25 mouse cellular contexts compared by ENCODE assay signal in genomic region chr12:4688386-4688785, GRCm38 (mm10). TPM values are rescaled to one million over a fixed set of nuclear protein-coding genes. Genes with fewer than 3 reads are reported as not detected.
"Had no signal": no experiment of that assay in that cellular context is flagged by ENCODE, and none has a peak within 500 bp of the region (broad histone marks: within the 10 kb centered on the region; RNA-seq: fewer than 3 reads in every experiment).

No protein-coding gene starts in this region.

- H3K27me3 ChIP-seq: heart, embryonic 12.5 days; hindbrain, embryonic 12.5 days; intestine, embryonic 15.5 days; limb, embryonic 12.5 days; liver, embryonic 13.5 days; liver, embryonic 15.5 days had no signal

- H3K9me3 ChIP-seq: heart, embryonic 12.5 days; hindbrain, embryonic 10.5 days; hindbrain, embryonic 12.5 days; intestine, embryonic 15.5 days; limb, embryonic 10.5 days; limb, embryonic 12.5 days; liver, embryonic 13.5 days; liver, embryonic 15.5 days had no signal

- H3K4me2 ChIP-seq: heart, embryonic 12.5 days; hindbrain, embryonic 12.5 days; hindbrain, embryonic 14.5 days; intestine, embryonic 15.5 days; limb, embryonic 12.5 days; liver, embryonic 11.5 days; liver, embryonic 13.5 days; liver, embryonic 15.5 days had no signal

- H3K27ac ChIP-seq: heart, adult 2 months; hindbrain, embryonic 10.5 days; hindbrain, embryonic 12.5 days; hindbrain, embryonic 14.5 days; intestine, embryonic 15.5 days; left cerebral cortex, adult 2 months; limb, embryonic 10.5 days; limb, embryonic 12.5 days; liver, embryonic 13.5 days; liver, embryonic 15.5 days had no signal

- H3K9ac ChIP-seq: heart, embryonic 12.5 days; hindbrain, embryonic 12.5 days; hindbrain, embryonic 14.5 days; intestine, embryonic 15.5 days; limb, embryonic 12.5 days; liver, embryonic 13.5 days; liver, embryonic 15.5 days had no signal

- H3K36me3 ChIP-seq: hindbrain, embryonic 10.5 days; hindbrain, embryonic 12.5 days; intestine, embryonic 15.5 days; limb, embryonic 10.5 days; limb, embryonic 12.5 days had no signal

- ATAC-seq: hindbrain, embryonic 16.5 days; inflammation-experienced regulatory T-cells, adult 6 months; intestine, embryonic 15.5 days; intestine, postnatal 0 days had no signal

- DNase-seq: gastrocnemius, postnatal 14 days; gastrocnemius, postnatal 36 days; heart, adult 2 months; heart, postnatal 10 days; heart, postnatal 4 days; kidney, adult 18-20 months; kidney, adult 8-10 months; kidney, postnatal 10 days; kidney, postnatal 25 days; kidney, postnatal 4 days; liver; liver, embryonic 13.5 days had no signal

- H3K4me1 ChIP-seq: hindbrain, embryonic 10.5 days; hindbrain, embryonic 12.5 days; intestine, embryonic 15.5 days; limb, embryonic 10.5 days; limb, embryonic 12.5 days; liver, embryonic 15.5 days had no signal

- H3K4me3 ChIP-seq: heart, adult 2 months; heart, embryonic 12.5 days; hindbrain, embryonic 10.5 days; hindbrain, embryonic 12.5 days; intestine, embryonic 15.5 days; left cerebral cortex, adult 2 months; limb, embryonic 10.5 days; limb, embryonic 12.5 days; liver, embryonic 13.5 days; liver, embryonic 15.5 days had no signal

RNA-seq across cellular contexts. Expression of gene Fam228a, which starts 49.8 kb away (rescaled TPM):
- total RNA-seq: gastrocnemius, postnatal 36 days; heart, adult 2 months; heart, postnatal 4 days had no signal
- polyA plus RNA-seq: intestine, postnatal 0 days had no signal
